Mouse (Mus musculus): ENCODE data around the gene Nabp2.

GRCm38 (mm10) chr10:128370601-128371000 lies 40.7 kb downstream of the Nabp2 start:
- no peak for TF ChIP-seq MAFK (IDR thresholded peaks at IDR 0.05; ENCODE audit: insufficient read depth, low read depth, low read length)
- no peak for TF ChIP-seq CHD2 (IDR thresholded peaks at IDR 0.05; ENCODE audit: low read depth, low read length)
